Mouse (Mus musculus): ENCODE data around the gene Reep3. TPM values are rescaled to one million over a fixed set of nuclear protein-coding genes. Genes with fewer than 3 reads are reported as not detected.

Reep3 gene
- total RNA-seq, 2 experiments from 2014 or later, result 18.4 to 19.7 TPM

Other genes starting within 250 kb of the Reep3 start
- 10 to 100 TPM; 71.2 to 96.3 TPM for gene Jmjd1c, start 820 bp downstream of the Reep3 start, total RNA-seq (2021)
- gene Nrbf2, start 188.4 kb upstream of the Reep3 start, total RNA-seq (2021), result 10 to 100 TPM; 17.8 to 18.1 TPM

Measured in left cerebral cortex, postnatal 36 days (tissue).